Mouse (Mus musculus) adrenal gland, adult 18-20 months (tissue): ENCODE results near the gene Syne2. TPM values are rescaled to one million over a fixed set of nuclear protein-coding genes. Genes with fewer than 3 reads are reported as not detected.

Source experiments
- microRNA-seq, 2 experiments: library from miRNA; unstranded; fragments of <30 nt; microRNA quantifications; one replicate each; pipeline ENCODE4 v1.2.0; 2021; ENCODE audit warnings: borderline number of aligned reads in 2 of 2
- total RNA-seq, 2 experiments: library from RNA; stranded (reverse); gene quantifications; 1 replicate in 1 of 2; 2 replicates in 1 of 2; pipeline ENCODE4 v1.2.3; 2021

Syne2 gene
- total RNA-seq, 2 experiments from 2014 or later, result 33.2 to 39.7 TPM

Small RNAs within 50 kb of the gene (microRNA-seq; reads per million reads assigned to microRNA genes)
- gene Mir5101, result 0 to 1.4 reads per million in 2 experiments

Other genes starting within 250 kb of the Syne2 start
- 10 to 100 TPM; 41.7 to 54.9 TPM for gene Ppp2r5e, start 221.9 kb upstream of the Syne2 start, total RNA-seq
- 1 to 10 TPM; 3.4 to 3.9 TPM for gene Wdr89, start 148.6 kb upstream of the Syne2 start, total RNA-seq
- 100 to 1,000 TPM in 1 of 2 experiments, 10 to 100 TPM in 1; 73.8 to 209 TPM for gene Sgpp1, start 82.4 kb upstream of the Syne2 start, total RNA-seq